Mouse (Mus musculus): ENCODE data around the gene Tmem150a.

Tmem150a gene

GRCm38 (mm10) chr6:72355066-72355911, at the start of gene Tmem150a:
TSS of gene Tmem150a (plus strand) at chr6:72355447.
- DNase-seq: peak; percentile 90 to 94

- no peak for DNase-seq
These were observed 43.0 kb upstream of the Tmem150a start for GRCm38 (mm10) chr6:72312198-72312597.

- DNase-seq: no peak
These were observed 42.0 kb upstream of the Tmem150a start for GRCm38 (mm10) chr6:72313124-72313867.

GRCm38 (mm10) chr6:72315384-72315783, 39.9 kb upstream of the Tmem150a start:
- no peak for DNase-seq

- DNase-seq: peak in 1 of 2 experiments; percentile 56
These were observed 39.2 kb upstream of the Tmem150a start for GRCm38 (mm10) chr6:72316044-72316443.

GRCm38 (mm10) chr6:72318440-72318839, 36.8 kb upstream of the Tmem150a start:
- no peak for DNase-seq

GRCm38 (mm10) chr6:72319019-72319418, 36.2 kb upstream of the Tmem150a start:
- peak; percentile 42 to 73 for DNase-seq

GRCm38 (mm10) chr6:72322936-72323335, 32.3 kb upstream of the Tmem150a start:
- DNase-seq: no peak

- no peak for DNase-seq
These were observed 31.3 kb upstream of the Tmem150a start for GRCm38 (mm10) chr6:72323786-72324508.

GRCm38 (mm10) chr6:72326274-72326673, 29.0 kb upstream of the Tmem150a start:
- DNase-seq: peak in 1 of 2 experiments; percentile 66

GRCm38 (mm10) chr6:72329019-72329418, 26.2 kb upstream of the Tmem150a start:
- no peak for DNase-seq

GRCm38 (mm10) chr6:72330133-72330532, 25.1 kb upstream of the Tmem150a start:
- no peak for DNase-seq

- no peak for DNase-seq
These were observed 22.1 kb upstream of the Tmem150a start for GRCm38 (mm10) chr6:72333111-72333510.

- DNase-seq: no peak
These were observed 14.8 kb upstream of the Tmem150a start for GRCm38 (mm10) chr6:72340481-72340880.

GRCm38 (mm10) chr6:72344396-72345073, 10.7 kb upstream of the Tmem150a start:
- DNase-seq: no peak

GRCm38 (mm10) chr6:72345074-72345567, 10.1 kb upstream of the Tmem150a start, which contains the start of gene Usp39:
TSS of gene Usp39 (minus strand) at chr6:72345184.
- DNase-seq: peak; percentile 94

GRCm38 (mm10) chr6:72345633-72346032, 9.6 kb upstream of the Tmem150a start:
- DNase-seq: no peak

GRCm38 (mm10) chr6:72346261-72346660, 9.0 kb upstream of the Tmem150a start:
- DNase-seq: no peak

GRCm38 (mm10) chr6:72347166-72347941, 7.9 kb upstream of the Tmem150a start, which contains the start of gene 0610030E20Rik:
TSS of gene 0610030E20Rik (plus strand) at chr6:72347317.
- peak; percentile 81 to 82 for DNase-seq

- no peak for DNase-seq
These were observed 6.8 kb upstream of the Tmem150a start for GRCm38 (mm10) chr6:72348411-72348810.

GRCm38 (mm10) chr6:72350214-72350613, 5.0 kb upstream of the Tmem150a start:
- DNase-seq: no peak

All from lung, postnatal 4 days (tissue).